Mouse (Mus musculus): Measurements from ENCODE around the gene Dchs1.

GRCm38 (mm10) chr7:105813326-105813725, 25.9 kb upstream of the Dchs1 start:
- no peak for TF ChIP-seq CTCF (IDR thresholded peaks at IDR 0.05; ENCODE audit: low read depth, low read length)
- TF ChIP-seq POLR2A (IDR thresholded peaks at IDR 0.05; ENCODE audit: extremely low read depth, insufficient read depth, low read length), result no peak

All from liver, adult 2 months (tissue).